Mouse (Mus musculus): Measurements from ENCODE around the gene Abcb6. TPM values are rescaled to one million over a fixed set of nuclear protein-coding genes. Genes with fewer than 3 reads are reported as not detected.

The Abcb6 gene
- total RNA-seq, 1 experiment: 41.0 TPM

- no peak overlapping the region for H3K27ac ChIP-seq (ENCODE audit: insufficient read depth, low read depth, low read length, poor library complexity, severe bottlenecking)
- H3K9ac ChIP-seq (ENCODE audit: insufficient read depth, low read depth, low read length, poor library complexity, severe bottlenecking): no peak overlapping the region
- H3K4me1 ChIP-seq (ENCODE audit: control insufficient read depth in 2 of 2, insufficient read depth in 2 of 2, low read length in 2 of 2, poor library complexity in 1 of 2): no peaks in the 10 kb centered on the region; a peak in 1 of 4 replicates
- TF ChIP-seq ZNF384 (IDR thresholded peaks at IDR 0.05; ENCODE audit: low read depth, low read length) (no peak), CHD2 (IDR thresholded peaks at IDR 0.05; ENCODE audit: low read depth, low read length) (no peak), ZC3H11A (IDR thresholded peaks at IDR 0.05; ENCODE audit: borderline replicate concordance, low read depth, low read length) (no peak), HCFC1 (IDR thresholded peaks at IDR 0.05; ENCODE audit: borderline replicate concordance, insufficient read depth, low read length) (no peak), MAFK (IDR thresholded peaks at IDR 0.05; ENCODE audit: insufficient read depth, low read depth, low read length) (no peak)
- no peak overlapping the region for H3K4me3 ChIP-seq (ENCODE audit: insufficient read depth in 1 of 2, low read depth in 1 of 2, low read length in 2 of 2, poor library complexity in 1 of 2, severe bottlenecking in 1 of 2)
- no peaks in the 10 kb centered on the region for H3K9me3 ChIP-seq (ENCODE audit: control insufficient read depth, insufficient read depth, low read depth, low read length)
- in situ Hi-C loops (cut with MboI; ENCODE audit: low sequenced_read_pairs in 2 of 2, unreplicated experiment in 2 of 2): no loop called here
- peaks cover 9% of the 10 kb centered on the region; the same call in 1 of the 2 replicates for H3K36me3 ChIP-seq (ENCODE audit: control insufficient read depth, insufficient read depth, low read length, poor library complexity, severe bottlenecking)
- DNase-seq (ENCODE audit: low read depth, low spot score): no peak
These were observed 43.9 kb downstream of the Abcb6 start for GRCm38 (mm10) chr1:75136293-75136692.

DNA sequence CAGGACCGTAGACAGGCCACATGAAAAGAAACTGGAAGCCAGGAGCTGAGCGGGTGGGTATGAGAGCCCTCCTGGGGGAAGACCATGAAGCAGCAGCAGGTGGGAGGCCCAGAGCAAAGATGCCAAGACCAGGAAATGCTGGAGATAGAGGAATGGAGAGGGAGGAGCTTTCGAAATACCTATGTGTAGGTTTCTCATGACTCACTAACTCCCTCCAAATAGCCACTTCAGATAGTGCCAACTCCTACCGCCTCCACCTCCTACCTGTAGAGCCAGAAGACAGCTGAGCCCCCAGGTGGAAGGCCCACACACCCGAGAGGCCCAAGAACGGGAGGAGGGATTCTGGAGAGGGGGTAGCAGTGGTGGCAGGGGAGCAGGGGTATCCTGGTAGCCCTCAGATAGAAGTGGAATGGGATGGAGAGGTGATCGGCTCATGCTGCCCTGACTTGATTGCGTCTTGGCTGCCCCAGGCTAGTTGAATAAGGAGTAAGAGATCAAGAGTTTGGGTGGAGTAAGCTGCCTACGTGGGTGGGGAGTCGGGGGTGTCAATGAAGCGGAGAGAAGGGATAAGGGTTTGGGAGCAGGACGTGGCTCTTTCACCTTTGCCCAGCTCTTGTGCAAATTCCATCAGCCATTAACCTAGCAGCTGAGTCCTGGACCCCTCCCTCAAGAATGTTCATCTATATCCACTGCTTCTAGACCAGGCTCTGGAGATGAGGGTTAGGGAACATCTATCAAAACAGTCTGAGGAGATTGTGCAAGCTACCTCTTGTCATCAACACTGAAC lies 46.6 kb downstream of the Abcb6 start, which contains the start of gene Slc23a3:
Gene Slc23a3, minus strand, starts transcription at position 470 of the 787 bp plus-strand sequence.
- Histone ChIP-seq H3K9me3 (ENCODE audit: control insufficient read depth, insufficient read depth, low read depth, low read length) (no peaks in the 10 kb centered on the region), H3K9ac (ENCODE audit: insufficient read depth, low read depth, low read length, poor library complexity, severe bottlenecking) (no peak within 1 kb of the TSS), H3K4me3 (ENCODE audit: insufficient read depth in 1 of 2, low read depth in 1 of 2, low read length in 2 of 2, poor library complexity in 1 of 2, severe bottlenecking in 1 of 2) (no peak within 1 kb of the TSS), H3K36me3 (ENCODE audit: control insufficient read depth, insufficient read depth, low read length, poor library complexity, severe bottlenecking) (peaks cover 9% of the 10 kb centered on the region; the same call in 1 of the 2 replicates), H3K27ac (ENCODE audit: insufficient read depth, low read depth, low read length, poor library complexity, severe bottlenecking) (no peak within 1 kb of the TSS), H3K4me1 (ENCODE audit: control insufficient read depth in 2 of 2, insufficient read depth in 2 of 2, low read length in 2 of 2, poor library complexity in 1 of 2) (no peaks in the 10 kb centered on the region)
- in situ Hi-C loops (cut with MboI; ENCODE audit: low sequenced_read_pairs in 2 of 2, unreplicated experiment in 2 of 2): no loop called here
- TF ChIP-seq ZC3H11A (IDR thresholded peaks at IDR 0.05; ENCODE audit: borderline replicate concordance, low read depth, low read length): no peak
- no peak for TF ChIP-seq ZNF384 (IDR thresholded peaks at IDR 0.05; ENCODE audit: low read depth, low read length)
- no peak for TF ChIP-seq MAFK (IDR thresholded peaks at IDR 0.05; ENCODE audit: insufficient read depth, low read depth, low read length)
- no peak for TF ChIP-seq CHD2 (IDR thresholded peaks at IDR 0.05; ENCODE audit: low read depth, low read length)
- TF ChIP-seq HCFC1 (IDR thresholded peaks at IDR 0.05; ENCODE audit: borderline replicate concordance, insufficient read depth, low read length): no peak
- no peak for DNase-seq (ENCODE audit: low read depth, low spot score)

- in situ Hi-C loops (cut with MboI; ENCODE audit: low sequenced_read_pairs in 2 of 2, unreplicated experiment in 2 of 2): no loop called here
- no peaks in the 10 kb centered on the region for H3K9me3 ChIP-seq (ENCODE audit: control insufficient read depth, insufficient read depth, low read depth, low read length)
- DNase-seq (ENCODE audit: low read depth, low spot score): no peak
- TF ChIP-seq MAFK (IDR thresholded peaks at IDR 0.05; ENCODE audit: insufficient read depth, low read depth, low read length) (no peak), ZNF384 (IDR thresholded peaks at IDR 0.05; ENCODE audit: low read depth, low read length) (no peak), CHD2 (IDR thresholded peaks at IDR 0.05; ENCODE audit: low read depth, low read length) (no peak), ZC3H11A (IDR thresholded peaks at IDR 0.05; ENCODE audit: borderline replicate concordance, low read depth, low read length) (no peak), HCFC1 (IDR thresholded peaks at IDR 0.05; ENCODE audit: borderline replicate concordance, insufficient read depth, low read length) (no peak)
- H3K9ac ChIP-seq (ENCODE audit: insufficient read depth, low read depth, low read length, poor library complexity, severe bottlenecking): no peak overlapping the region
- H3K27ac ChIP-seq (ENCODE audit: insufficient read depth, low read depth, low read length, poor library complexity, severe bottlenecking): no peak overlapping the region
- no peaks in the 10 kb centered on the region for H3K4me1 ChIP-seq (ENCODE audit: control insufficient read depth in 2 of 2, insufficient read depth in 2 of 2, low read length in 2 of 2, poor library complexity in 1 of 2)
- H3K4me3 ChIP-seq (ENCODE audit: insufficient read depth in 1 of 2, low read depth in 1 of 2, low read length in 2 of 2, poor library complexity in 1 of 2, severe bottlenecking in 1 of 2): no peak overlapping the region
- no peaks in the 10 kb centered on the region for H3K36me3 ChIP-seq (ENCODE audit: control insufficient read depth, insufficient read depth, low read length, poor library complexity, severe bottlenecking)
These were observed 51.6 kb downstream of the Abcb6 start for GRCm38 (mm10) chr1:75128641-75129040.

- DNase-seq (ENCODE audit: low read depth, low spot score): no peak
- Histone ChIP-seq H3K4me3 (ENCODE audit: insufficient read depth in 1 of 2, low read depth in 1 of 2, low read length in 2 of 2, poor library complexity in 1 of 2, severe bottlenecking in 1 of 2) (peak overlapping the region; percentile 92 to 93; a peak in 2 of 4 replicates), H3K4me1 (ENCODE audit: control insufficient read depth in 2 of 2, insufficient read depth in 2 of 2, low read length in 2 of 2, poor library complexity in 1 of 2) (no peaks in the 10 kb centered on the region), H3K9ac (ENCODE audit: insufficient read depth, low read depth, low read length, poor library complexity, severe bottlenecking) (peak overlapping the region; percentile 22; the same call in 1 of the 2 replicates), H3K27ac (ENCODE audit: insufficient read depth, low read depth, low read length, poor library complexity, severe bottlenecking) (no peak overlapping the region), H3K36me3 (ENCODE audit: control insufficient read depth, insufficient read depth, low read length, poor library complexity, severe bottlenecking) (no peaks in the 10 kb centered on the region), H3K9me3 (ENCODE audit: control insufficient read depth, insufficient read depth, low read depth, low read length) (no peaks in the 10 kb centered on the region)
- no peak for TF ChIP-seq HCFC1 (IDR thresholded peaks at IDR 0.05; ENCODE audit: borderline replicate concordance, insufficient read depth, low read length)
- no peak for TF ChIP-seq ZC3H11A (IDR thresholded peaks at IDR 0.05; ENCODE audit: borderline replicate concordance, low read depth, low read length)
- no peak for TF ChIP-seq CHD2 (IDR thresholded peaks at IDR 0.05; ENCODE audit: low read depth, low read length)
- TF ChIP-seq MAFK (IDR thresholded peaks at IDR 0.05; ENCODE audit: insufficient read depth, low read depth, low read length): no peak
- TF ChIP-seq ZNF384 (IDR thresholded peaks at IDR 0.05; ENCODE audit: low read depth, low read length): no peak
- in situ Hi-C loops (cut with MboI; ENCODE audit: low sequenced_read_pairs in 2 of 2, unreplicated experiment in 2 of 2): no loop called here
These were observed 54.8 kb downstream of the Abcb6 start for GRCm38 (mm10) chr1:75125418-75125817.
